Mouse (Mus musculus) c-Kit-positive CD71-positive TER-119-positive erythroid progenitor cells, embryonic 14.5 days (primary cell): ENCODE measurements around the gene Cdk12.
"Not testable (repeated sequence)": the region's sequence is repeated elsewhere in the genome, so short reads cannot be mapped to it uniquely, and the experiment has no call there.

Source experiments
- DNase-seq: peaks from one replicate; pipeline ENCODE4 v3.0.0-alpha.2; 2013; ENCODE audit warnings: low spot score

The Cdk12 gene

GRCm38 (mm10) chr11:98202641-98203350 lies at the start of gene Cdk12:
Gene Cdk12 (plus strand): TSS chr11:98203059.
- peak; percentile 98 for DNase-seq

GRCm38 (mm10) chr11:98155094-98155493 lies 47.8 kb upstream of the Cdk12 start:
- no peak for DNase-seq

GRCm38 (mm10) chr11:98168400-98168799 lies 34.5 kb upstream of the Cdk12 start:
- DNase-seq = no peak

GRCm38 (mm10) chr11:98182149-98182548 lies 20.7 kb upstream of the Cdk12 start:
- not testable (repeated sequence) for DNase-seq

GRCm38 (mm10) chr11:98187640-98188395 lies 15.0 kb upstream of the Cdk12 start:
- no peak for DNase-seq

GRCm38 (mm10) chr11:98190820-98191219 lies 12.0 kb upstream of the Cdk12 start:
- DNase-seq = no peak

- peak; percentile 97 for DNase-seq
Measured at GRCm38 (mm10) chr11:98192901-98193805, 9.7 kb upstream of the Cdk12 start, which contains the start of gene Med1. Gene Med1 (minus strand): TSS chr11:98193293.

- DNase-seq = peak; percentile 51
Measured at GRCm38 (mm10) chr11:98201791-98202640, 843 bp upstream of the Cdk12 start.

GRCm38 (mm10) chr11:98203351-98203911 lies 572 bp downstream of the Cdk12 start:
- peak; percentile 48 for DNase-seq

- DNase-seq = peak; percentile 42
Measured at GRCm38 (mm10) chr11:98203931-98204421, 1.1 kb downstream of the Cdk12 start.

- no peak for DNase-seq
Measured at GRCm38 (mm10) chr11:98205463-98205862, 2.6 kb downstream of the Cdk12 start.

GRCm38 (mm10) chr11:98206281-98206680 lies 3.4 kb downstream of the Cdk12 start:
- DNase-seq = not testable (repeated sequence)

- DNase-seq = not testable (repeated sequence)
Measured at GRCm38 (mm10) chr11:98209661-98210060, 6.8 kb downstream of the Cdk12 start.

- peak; percentile 57 for DNase-seq
Measured at GRCm38 (mm10) chr11:98213311-98213710, 10.5 kb downstream of the Cdk12 start.

GRCm38 (mm10) chr11:98226349-98226748 lies 23.5 kb downstream of the Cdk12 start:
- DNase-seq = no peak

GRCm38 (mm10) chr11:98238416-98238815 lies 35.6 kb downstream of the Cdk12 start:
- no peak for DNase-seq

GRCm38 (mm10) chr11:98238995-98239394 lies 36.1 kb downstream of the Cdk12 start:
- DNase-seq = no peak

GRCm38 (mm10) chr11:98242910-98243309 lies 40.1 kb downstream of the Cdk12 start:
- not testable (repeated sequence) for DNase-seq

GRCm38 (mm10) chr11:98244415-98244814 lies 41.6 kb downstream of the Cdk12 start:
- peak; percentile 75 for DNase-seq

- no peak for DNase-seq
Measured at GRCm38 (mm10) chr11:98247325-98247724, 44.5 kb downstream of the Cdk12 start.

- no peak for DNase-seq
Measured at GRCm38 (mm10) chr11:98253807-98254206, 50.9 kb downstream of the Cdk12 start.
